Mouse (Mus musculus): ENCODE measurements at regions not wholly inside any gene's neighbourhood (a gene's known extent, or its start where the extent isn't known, plus 50 kb on each side); places are given as distances from the start of the nearest gene placed in this dataset.

- Histone ChIP-seq H3K36me3 (replicated peaks) (no peaks in the 10 kb centered on the region), H3K27me3 (replicated peaks; ENCODE audit: low read depth, poor library complexity, severe bottlenecking) (peaks cover 6% of the 10 kb centered on the region; the same call in 1 of the 2 replicates)
- WGBS: 86% methylated on average over 8 of the region's 8 CpGs
These were observed 106.6 kb downstream of the Barhl2 start for GRCm38 (mm10) chr5:106351348-106351747.

GRCm38 (mm10) chr5:106349851-106350515 lies 108.0 kb downstream of the Barhl2 start:
- no peaks in the 10 kb centered on the region for H3K4me1 ChIP-seq
- no peak for DNase-seq (ENCODE audit: low spot score)
- H3K27ac ChIP-seq (replicated peaks): no peak overlapping the region
- peaks cover 17% of the 10 kb centered on the region for H3K27me3 ChIP-seq (replicated peaks; ENCODE audit: low read depth, poor library complexity, severe bottlenecking)
- 59% methylated on average over 10 of the region's 10 CpGs for WGBS
- H3K36me3 ChIP-seq (replicated peaks): no peaks in the 10 kb centered on the region
- H3K9me3 ChIP-seq: no peaks in the 10 kb centered on the region
- no peak overlapping the region for H3K4me3 ChIP-seq

More at GRCm38 (mm10) chr5:106351348-106351747, 106.6 kb downstream of the Barhl2 start:
- DNase-seq (ENCODE audit: low spot score): no peak
- no peak overlapping the region for H3K27ac ChIP-seq (replicated peaks)
- H3K4me1 ChIP-seq: no peaks in the 10 kb centered on the region
- H3K4me3 ChIP-seq: no peak overlapping the region
- H3K9me3 ChIP-seq: no peaks in the 10 kb centered on the region

- H3K27me3 ChIP-seq (replicated peaks; ENCODE audit: low read depth, poor library complexity, severe bottlenecking): peaks cover 53% of the 10 kb centered on the region
- peaks cover 12% of the 10 kb centered on the region for H3K4me1 ChIP-seq
- H3K4me3 ChIP-seq: no peak overlapping the region
- no peaks in the 10 kb centered on the region for H3K36me3 ChIP-seq (replicated peaks)
- no peaks in the 10 kb centered on the region for H3K9me3 ChIP-seq
- no peak overlapping the region for H3K27ac ChIP-seq (replicated peaks)
- 6% methylated on average over 8 of the region's 8 CpGs for WGBS
- DNase-seq (ENCODE audit: low spot score): peak; percentile 14
These were observed 113.7 kb downstream of the Barhl2 start for GRCm38 (mm10) chr5:106344308-106344707.

GRCm38 (mm10) chr5:106343601-106344000 lies 114.4 kb downstream of the Barhl2 start:
- no peaks in the 10 kb centered on the region for H3K36me3 ChIP-seq (replicated peaks)
- H3K4me3 ChIP-seq: no peak overlapping the region
- peaks cover 53% of the 10 kb centered on the region for H3K27me3 ChIP-seq (replicated peaks; ENCODE audit: low read depth, poor library complexity, severe bottlenecking)
- DNase-seq (ENCODE audit: low spot score): no peak
- 32% methylated on average over 6 of the region's 6 CpGs for whole genome bisulfite sequencing
- peaks cover 12% of the 10 kb centered on the region for H3K4me1 ChIP-seq
- no peak overlapping the region for H3K27ac ChIP-seq (replicated peaks)
- no peaks in the 10 kb centered on the region for H3K9me3 ChIP-seq

GRCm38 (mm10) chr5:106341361-106341760 lies 116.6 kb downstream of the Barhl2 start:
- peaks cover 12% of the 10 kb centered on the region for H3K4me1 ChIP-seq
- 81% methylated on average over 12 of the region's 12 CpGs for WGBS
- H3K27me3 ChIP-seq (replicated peaks; ENCODE audit: low read depth, poor library complexity, severe bottlenecking): peaks cover 53% of the 10 kb centered on the region
- no peaks in the 10 kb centered on the region for H3K36me3 ChIP-seq (replicated peaks)
- DNase-seq (ENCODE audit: low spot score): no peak
- no peaks in the 10 kb centered on the region for H3K9me3 ChIP-seq
- no peak overlapping the region for H3K4me3 ChIP-seq
- no peak overlapping the region for H3K27ac ChIP-seq (replicated peaks)

GRCm38 (mm10) chr5:106335639-106336038 lies 122.3 kb downstream of the Barhl2 start:
- Histone ChIP-seq H3K27me3 (replicated peaks; ENCODE audit: low read depth, poor library complexity, severe bottlenecking) (peaks cover 10% of the 10 kb centered on the region), H3K36me3 (replicated peaks) (no peaks in the 10 kb centered on the region), H3K4me3 (no peak overlapping the region), H3K9me3 (no peaks in the 10 kb centered on the region), H3K4me1 (no peaks in the 10 kb centered on the region), H3K27ac (replicated peaks) (no peak overlapping the region)
- WGBS: 91% methylated on average over 11 of the region's 11 CpGs
- DNase-seq (ENCODE audit: low spot score): no peak

- peaks cover 10% of the 10 kb centered on the region; the same call in 1 of the 2 replicates for H3K27me3 ChIP-seq (replicated peaks; ENCODE audit: low read depth, poor library complexity, severe bottlenecking)
- peaks cover 6% of the 10 kb centered on the region for H3K4me1 ChIP-seq
- H3K4me3 ChIP-seq: no peak overlapping the region
- 74% methylated on average over 9 of the region's 9 CpGs for WGBS
- no peaks in the 10 kb centered on the region for H3K36me3 ChIP-seq (replicated peaks)
- no peaks in the 10 kb centered on the region for H3K9me3 ChIP-seq
- H3K27ac ChIP-seq (replicated peaks): no peak overlapping the region
- DNase-seq (ENCODE audit: low spot score): no peak
These were observed 130.3 kb downstream of the Barhl2 start for GRCm38 (mm10) chr5:106327592-106328150.

GRCm38 (mm10) chr5:106322574-106323215 lies 135.3 kb downstream of the Barhl2 start:
- H3K36me3 ChIP-seq (replicated peaks): no peaks in the 10 kb centered on the region
- H3K9me3 ChIP-seq: no peaks in the 10 kb centered on the region
- 25% methylated on average over 18 of the region's 18 CpGs for WGBS
- no peak overlapping the region for H3K4me3 ChIP-seq
- DNase-seq (ENCODE audit: low spot score): peak; percentile 21
- no peak overlapping the region for H3K27ac ChIP-seq (replicated peaks)
- peaks cover 17% of the 10 kb centered on the region for H3K4me1 ChIP-seq
- peaks cover 37% of the 10 kb centered on the region for H3K27me3 ChIP-seq (replicated peaks; ENCODE audit: low read depth, poor library complexity, severe bottlenecking)

- Histone ChIP-seq H3K27ac (replicated peaks) (no peak overlapping the region), H3K4me1 (peaks cover 17% of the 10 kb centered on the region), H3K4me3 (no peak overlapping the region), H3K27me3 (replicated peaks; ENCODE audit: low read depth, poor library complexity, severe bottlenecking) (peaks cover 37% of the 10 kb centered on the region), H3K9me3 (no peaks in the 10 kb centered on the region), H3K36me3 (replicated peaks) (no peaks in the 10 kb centered on the region)
- no peak for DNase-seq (ENCODE audit: low spot score)
- 48% methylated on average over 5 of the region's 5 CpGs for WGBS
These were observed 136.5 kb downstream of the Barhl2 start for GRCm38 (mm10) chr5:106321426-106321825.

GRCm38 (mm10) chr5:106321023-106321422 lies 136.9 kb downstream of the Barhl2 start:
- no peak for DNase-seq (ENCODE audit: low spot score)
- Histone ChIP-seq H3K4me1 (peaks cover 17% of the 10 kb centered on the region), H3K27me3 (replicated peaks; ENCODE audit: low read depth, poor library complexity, severe bottlenecking) (peaks cover 41% of the 10 kb centered on the region), H3K9me3 (no peaks in the 10 kb centered on the region), H3K27ac (replicated peaks) (no peak overlapping the region), H3K36me3 (replicated peaks) (no peaks in the 10 kb centered on the region), H3K4me3 (no peak overlapping the region)
- WGBS: 75% methylated on average over 3 of the region's 3 CpGs

- WGBS: 18% methylated on average over 6 of the region's 6 CpGs
- no peak overlapping the region for H3K27ac ChIP-seq (replicated peaks)
- peaks cover 17% of the 10 kb centered on the region for H3K4me1 ChIP-seq
- no peak overlapping the region for H3K4me3 ChIP-seq
- no peaks in the 10 kb centered on the region for H3K36me3 ChIP-seq (replicated peaks)
- peaks cover 41% of the 10 kb centered on the region for H3K27me3 ChIP-seq (replicated peaks; ENCODE audit: low read depth, poor library complexity, severe bottlenecking)
- peak; percentile 15 for DNase-seq (ENCODE audit: low spot score)
- H3K9me3 ChIP-seq: no peaks in the 10 kb centered on the region
These were observed 137.9 kb downstream of the Barhl2 start for GRCm38 (mm10) chr5:106320039-106320438.

- DNase-seq (ENCODE audit: low spot score): no peak
- Histone ChIP-seq H3K27ac (replicated peaks) (no peak overlapping the region), H3K4me3 (no peak overlapping the region), H3K9me3 (no peaks in the 10 kb centered on the region), H3K36me3 (replicated peaks) (no peaks in the 10 kb centered on the region), H3K27me3 (replicated peaks; ENCODE audit: low read depth, poor library complexity, severe bottlenecking) (peaks cover 45% of the 10 kb centered on the region), H3K4me1 (peaks cover 21% of the 10 kb centered on the region)
- 92% methylated on average over 6 of the region's 6 CpGs for WGBS
These were observed 139.7 kb downstream of the Barhl2 start for GRCm38 (mm10) chr5:106318246-106318645.

GRCm38 (mm10) chr5:106313874-106314273 lies 144.1 kb downstream of the Barhl2 start:
- WGBS: 86% methylated on average over 6 of the region's 6 CpGs
- H3K27ac ChIP-seq (replicated peaks): no peak overlapping the region

More at GRCm38 (mm10) chr5:106313874-106314273, 144.1 kb downstream of the Barhl2 start:
- Histone ChIP-seq H3K36me3 (replicated peaks) (no peaks in the 10 kb centered on the region), H3K27me3 (replicated peaks; ENCODE audit: low read depth, poor library complexity, severe bottlenecking) (peaks cover 21% of the 10 kb centered on the region), H3K9me3 (no peaks in the 10 kb centered on the region), H3K4me1 (peaks cover 4% of the 10 kb centered on the region; the same call in 1 of the 2 replicates), H3K4me3 (no peak overlapping the region)
- DNase-seq (ENCODE audit: low spot score): no peak
